Mouse (Mus musculus) right cerebral cortex, postnatal 4 days (tissue): Measurements from ENCODE around the gene Meox1.

Experiments used
- DNase-seq: peaks from one replicate; pipeline ENCODE4 v3.0.0-alpha.2; 2022

Gene Meox1

GRCm38 (mm10) chr11:101849286-101849685 lies 44.9 kb downstream of the Meox1 start:
- no peak for DNase-seq

- DNase-seq, result no peak
These were observed 46.7 kb downstream of the Meox1 start for GRCm38 (mm10) chr11:101847509-101847908.

GRCm38 (mm10) chr11:101842773-101843163 lies 51.4 kb downstream of the Meox1 start:
- no peak for DNase-seq

- DNase-seq, result peak; percentile 21
These were observed 52.0 kb downstream of the Meox1 start for GRCm38 (mm10) chr11:101841998-101842772.

- DNase-seq, result no peak
These were observed 53.8 kb downstream of the Meox1 start for GRCm38 (mm10) chr11:101840405-101840804.

GRCm38 (mm10) chr11:101839426-101839825 lies 54.7 kb downstream of the Meox1 start:
- DNase-seq, result no peak

GRCm38 (mm10) chr11:101832001-101832400 lies 62.2 kb downstream of the Meox1 start:
- DNase-seq, result peak; percentile 31

GRCm38 (mm10) chr11:101830616-101831015 lies 63.6 kb downstream of the Meox1 start:
- DNase-seq, result no peak

GRCm38 (mm10) chr11:101830112-101830511 lies 64.1 kb downstream of the Meox1 start:
- no peak for DNase-seq

- no peak for DNase-seq
These were observed 65.5 kb downstream of the Meox1 start for GRCm38 (mm10) chr11:101828718-101829117.
